Mouse (Mus musculus) subcutaneous adipose tissue, adult 2 months (tissue): ENCODE data around the gene Defb30. TPM values are rescaled to one million over a fixed set of nuclear protein-coding genes. Genes with fewer than 3 reads are reported as not detected.

Experiments used
- polyA plus RNA-seq: library from polyadenylated mRNA; depleted of rRNA; stranded (reverse); fragments of >200 nt; gene quantifications from 2 replicates; pipeline ENCODE4 v1.2.3, GENCODE M21; 2012; ENCODE audit warnings: low replicate concordance; rRNA removed

The Defb30 gene
- polyA plus RNA-seq = 0.46 TPM in 1 of 2 replicates, not detected in the other

GRCm38 (mm10) chr14:63049910-63050370 lies at the start of gene Defb30:
Defb30 (minus strand) TSS chr14:63049960.

DNA sequence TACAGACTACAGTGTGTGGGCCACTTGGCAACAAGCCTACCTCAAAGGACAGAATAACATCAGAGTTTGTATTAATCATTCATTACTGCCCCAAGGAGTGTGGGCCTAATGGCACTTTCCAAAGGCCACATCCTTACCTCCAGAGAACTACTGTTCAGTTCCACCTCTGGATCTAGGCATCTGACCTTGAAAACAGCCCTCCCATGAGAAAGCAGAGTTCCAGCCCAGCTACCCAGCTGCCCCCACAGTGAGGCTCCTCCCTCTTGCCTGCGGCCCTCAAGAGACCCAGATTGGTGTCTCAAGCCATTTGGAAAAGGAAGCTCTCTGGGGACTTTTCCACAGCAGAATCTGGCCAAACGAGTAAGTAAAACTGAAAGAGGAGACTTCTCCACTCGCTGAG lies 3.1 kb downstream of the Defb30 start, which contains the start of gene Defb42:
TSS of gene Defb42 (plus strand) at position 301 of the 400 bp plus-strand sequence.

DNA sequence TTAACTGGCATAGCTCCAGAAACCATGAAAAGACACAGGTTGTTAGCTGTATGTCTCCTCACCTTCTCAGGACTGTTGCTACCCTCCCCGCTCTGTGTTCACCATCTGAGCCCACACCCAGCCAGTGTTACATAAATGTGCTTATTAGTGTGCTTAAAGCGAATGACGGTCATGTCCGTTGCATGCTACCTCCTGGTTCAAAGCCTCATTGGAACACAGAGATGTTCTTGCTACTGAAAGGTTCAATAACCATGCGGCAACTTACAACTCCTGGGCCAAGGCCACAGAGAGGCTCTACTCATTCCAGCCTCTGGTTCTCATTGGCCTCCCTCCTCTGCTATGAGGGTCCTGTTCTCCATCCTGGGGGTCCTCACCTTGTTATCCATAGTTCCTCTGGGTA lies 38.3 kb downstream of the Defb30 start, which contains the start of gene Defb43:
TSS of gene Defb43 (plus strand) at position 301 of the 400 bp plus-strand sequence.

GRCm38 (mm10) chr14:62997777-62998176 lies 52.0 kb downstream of the Defb30 start, which contains the start of gene Defb47:
Defb47 (plus strand) TSS chr14:62998077.

DNA sequence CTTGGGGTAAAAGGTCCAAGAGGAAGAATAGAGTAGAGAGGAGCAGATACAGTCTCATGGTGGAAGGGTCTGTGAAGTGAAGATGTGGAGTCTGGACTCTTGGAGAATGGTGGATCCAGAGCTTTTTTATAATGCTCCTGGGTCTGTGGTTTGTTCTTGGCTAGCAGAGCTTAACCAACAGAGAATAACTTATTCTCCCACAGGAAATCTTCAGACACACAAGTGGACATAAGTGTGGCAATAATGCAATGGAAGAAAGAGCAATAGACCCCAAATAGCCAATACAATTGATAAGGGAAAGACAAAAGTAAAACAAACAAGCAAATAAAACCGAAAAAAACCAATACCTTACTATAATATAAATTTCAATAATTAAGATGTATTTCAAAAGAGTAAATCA lies 65.3 kb downstream of the Defb30 start, which contains the start of gene Defb48:
TSS of gene Defb48 (minus strand) at position 101 of the 400 bp plus-strand sequence.

Other genes starting within 250 kb of the Defb30 start
- gene Wdfy2, start 212.3 kb downstream of the Defb30 start, polyA plus RNA-seq = 9.6 and 14.3 TPM in 2 replicates
- gene Defb48, start 65.5 kb downstream of the Defb30 start, polyA plus RNA-seq = 0.82 and 6.6 TPM in 2 replicates
- 3.1 TPM in 1 of 2 replicates, not detected in the other for gene Defb47, start 51.9 kb downstream of the Defb30 start, polyA plus RNA-seq
- 1.0 TPM in 1 of 2 replicates, not detected in the other for gene Defb43, start 38.2 kb downstream of the Defb30 start, polyA plus RNA-seq
- 0.67 and 3.6 TPM in 2 replicates for gene Defb42, start 3.0 kb downstream of the Defb30 start, polyA plus RNA-seq